Mouse (Mus musculus): ENCODE results near the gene Nckap5.

Nckap5 gene

GRCm38 (mm10) chr1:126622036-126622435 is 208.6 kb downstream of the Nckap5 start:
- no peak for DNase-seq (ENCODE audit: low spot score)

- no peak for DNase-seq (ENCODE audit: low spot score)
These were observed 213.0 kb downstream of the Nckap5 start for GRCm38 (mm10) chr1:126617464-126618041.

DNA sequence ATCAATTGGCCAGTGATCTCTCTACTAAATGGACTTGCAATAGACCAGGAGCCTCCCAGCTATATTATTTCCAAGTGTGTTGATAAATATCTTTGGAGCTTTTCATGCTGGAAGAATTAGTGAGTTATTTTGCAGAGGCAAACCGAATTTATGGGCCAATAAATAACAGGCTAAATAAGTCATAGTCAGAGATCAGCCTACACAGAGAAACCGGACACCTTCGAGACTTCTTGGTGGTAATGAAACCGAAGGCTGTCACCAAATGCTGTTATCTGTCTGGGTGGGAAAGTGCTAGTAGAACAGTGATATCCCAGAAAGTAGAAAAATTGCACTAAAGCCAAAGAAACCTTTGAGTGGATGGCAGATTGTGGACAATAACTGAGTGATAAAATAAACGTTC is 213.6 kb downstream of the Nckap5 start:
- no peak for DNase-seq (ENCODE audit: low spot score)

- DNase-seq (ENCODE audit: low spot score), result no peak
These were observed 217.7 kb downstream of the Nckap5 start for GRCm38 (mm10) chr1:126612916-126613315.

DNA sequence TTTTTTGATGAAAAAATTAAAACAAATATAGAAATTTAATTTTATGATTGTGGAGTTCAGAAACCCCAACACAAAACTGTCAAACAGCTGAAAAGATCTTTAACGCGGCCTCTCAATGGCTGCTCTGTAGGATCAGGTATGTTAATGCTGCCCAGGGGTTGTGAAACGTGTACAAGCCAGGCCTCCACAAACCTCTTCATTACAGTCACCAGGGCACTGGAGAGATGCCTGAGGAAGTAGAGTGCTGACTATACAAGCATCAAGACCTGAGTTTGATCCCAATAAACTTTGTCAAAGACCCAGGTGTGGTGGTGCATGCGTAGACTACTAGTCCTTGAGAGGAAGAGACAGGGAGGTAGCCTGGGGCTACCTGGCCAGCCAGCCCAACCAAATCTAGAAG is 222.0 kb downstream of the Nckap5 start:
- DNase-seq (ENCODE audit: low spot score), result no peak

- DNase-seq (ENCODE audit: low spot score), result no peak
These were observed 224.2 kb downstream of the Nckap5 start for GRCm38 (mm10) chr1:126606189-126607080.

- no peak for DNase-seq (ENCODE audit: low spot score)
These were observed 226.0 kb downstream of the Nckap5 start for GRCm38 (mm10) chr1:126604551-126604950.

GRCm38 (mm10) chr1:126603771-126604515 is 226.7 kb downstream of the Nckap5 start:
- DNase-seq (ENCODE audit: low spot score), result no peak

DNA sequence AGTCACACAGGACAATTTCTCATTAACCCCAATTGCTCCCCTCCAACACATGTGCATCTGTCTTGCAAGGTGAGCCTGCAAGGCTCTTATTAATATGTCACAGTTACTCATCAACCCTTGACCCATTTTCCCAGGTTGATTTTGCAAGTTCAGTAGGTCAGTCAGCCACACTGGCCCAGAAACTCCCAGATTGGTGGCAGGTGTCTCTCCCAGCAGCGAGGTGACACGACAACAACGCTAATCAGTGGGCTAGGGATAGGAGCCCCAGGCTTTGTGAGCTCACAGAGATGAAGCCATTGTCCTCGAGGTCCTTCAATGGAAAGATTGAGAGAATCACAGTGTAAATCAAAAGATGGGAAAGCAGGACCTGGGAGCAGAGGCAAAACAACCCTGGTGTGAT is 230.0 kb downstream of the Nckap5 start:
- DNase-seq (ENCODE audit: low spot score), result no peak

- no peak for DNase-seq (ENCODE audit: low spot score)
These were observed 233.2 kb downstream of the Nckap5 start for GRCm38 (mm10) chr1:126597376-126597775.

GRCm38 (mm10) chr1:126594796-126595195 is 235.8 kb downstream of the Nckap5 start:
- DNase-seq (ENCODE audit: low spot score), result no peak

GRCm38 (mm10) chr1:126593044-126593805 is 237.4 kb downstream of the Nckap5 start:
- DNase-seq (ENCODE audit: low spot score), result peak; percentile 44

GRCm38 (mm10) chr1:126590911-126591310 is 239.7 kb downstream of the Nckap5 start:
- no peak for DNase-seq (ENCODE audit: low spot score)

GRCm38 (mm10) chr1:126578163-126578562 is 252.4 kb downstream of the Nckap5 start:
- DNase-seq (ENCODE audit: low spot score), result no peak

GRCm38 (mm10) chr1:126574295-126574694 is 256.3 kb downstream of the Nckap5 start:
- DNase-seq (ENCODE audit: low spot score), result no peak

- DNase-seq (ENCODE audit: low spot score), result no peak
These were observed 256.9 kb downstream of the Nckap5 start for GRCm38 (mm10) chr1:126573714-126574113.

- no peak for DNase-seq (ENCODE audit: low spot score)
These were observed 257.5 kb downstream of the Nckap5 start for GRCm38 (mm10) chr1:126573097-126573496.

- no peak for DNase-seq (ENCODE audit: low spot score)
These were observed 260.9 kb downstream of the Nckap5 start for GRCm38 (mm10) chr1:126569611-126570238.

DNA sequence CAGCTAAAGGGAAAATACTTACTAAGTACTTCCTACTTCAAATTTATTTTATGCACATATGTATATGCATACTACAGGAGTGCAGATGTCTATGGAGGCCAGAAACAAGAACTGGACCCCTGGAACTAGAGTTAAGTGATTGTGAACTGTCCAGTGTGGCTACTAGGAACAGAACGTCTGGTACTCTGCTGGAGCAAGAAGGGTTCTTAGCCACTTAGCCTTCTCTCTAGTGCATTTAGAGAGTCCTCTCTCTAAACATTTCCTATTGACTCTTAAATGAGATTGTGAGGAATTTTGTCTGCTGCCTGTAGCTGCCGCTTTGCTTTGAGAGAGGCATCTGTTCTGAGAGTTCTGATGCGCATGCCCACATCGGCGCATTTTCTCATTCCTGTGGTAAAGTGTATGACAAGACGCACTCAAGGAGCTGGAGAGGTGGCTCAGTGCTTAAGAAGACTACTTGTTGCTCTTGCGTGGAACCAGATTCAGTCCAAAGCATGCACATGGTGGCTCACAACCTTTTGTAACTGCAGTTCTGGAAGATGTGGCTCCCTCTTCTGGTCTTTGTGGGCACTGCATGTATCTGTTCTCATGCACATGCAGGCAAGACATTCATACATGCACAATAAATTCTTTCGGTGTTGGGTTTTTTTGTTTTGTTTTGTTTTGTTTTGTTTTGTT is 261.9 kb downstream of the Nckap5 start:
- no peak for DNase-seq (ENCODE audit: low spot score)

DNA sequence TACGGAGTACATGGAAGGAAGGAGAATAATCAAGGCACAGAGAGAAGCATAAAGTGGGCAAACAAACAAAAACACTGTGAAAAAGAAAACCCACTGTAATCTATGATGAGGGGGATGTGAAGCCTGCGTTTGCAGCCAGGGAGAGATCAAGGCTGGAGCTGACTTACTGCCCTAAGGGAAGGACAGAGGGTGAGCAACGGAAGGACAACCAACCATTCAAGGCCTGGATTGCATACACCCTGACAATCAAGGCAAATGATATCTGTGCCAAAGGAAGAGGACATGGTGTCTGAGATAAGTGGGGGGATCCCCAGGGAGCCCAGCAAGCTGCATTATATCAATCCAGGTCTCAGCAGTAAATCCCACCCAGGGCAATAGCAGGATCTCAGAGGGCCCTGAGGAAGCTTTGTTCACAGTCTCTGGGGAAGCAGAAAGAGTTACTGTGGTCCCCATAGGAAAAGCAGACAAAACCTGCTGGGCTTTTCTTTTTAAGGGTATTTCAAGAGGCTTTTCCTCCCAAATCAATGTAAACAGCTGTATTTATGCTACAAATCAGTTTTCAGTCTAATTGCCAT is 265.4 kb downstream of the Nckap5 start:
- no peak for DNase-seq (ENCODE audit: low spot score)

- DNase-seq (ENCODE audit: low spot score), result no peak
These were observed 269.7 kb downstream of the Nckap5 start for GRCm38 (mm10) chr1:126560931-126561330.

Data from ovary, postnatal 36 days (tissue).